Mouse (Mus musculus): ENCODE results near the gene Pgbd5.

DNA sequence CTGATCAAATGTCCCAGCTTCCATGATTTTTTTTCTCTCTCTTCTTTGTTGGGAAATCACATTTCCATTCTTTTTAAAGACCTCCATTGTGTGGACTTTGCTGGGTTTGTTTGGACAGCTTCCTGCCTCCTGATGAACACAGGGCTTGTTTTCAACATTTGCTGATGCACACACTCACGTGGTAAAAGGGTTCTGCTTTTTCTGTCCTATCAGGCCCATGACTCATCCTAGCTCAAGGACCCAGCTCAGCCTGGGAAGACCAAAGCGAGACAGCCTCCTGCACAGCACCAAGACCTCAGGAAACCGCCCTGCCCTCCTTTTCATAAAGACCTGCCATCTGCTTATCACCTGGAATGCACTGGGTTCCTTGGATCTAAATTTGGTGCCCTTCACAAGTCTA is 15.9 kb upstream of the Pgbd5 start:
- TF ChIP-seq CTCF (IDR thresholded peaks at IDR 0.05; ENCODE audit: insufficient read depth, low read depth, low read length) (no peak), POLR2A (IDR thresholded peaks at IDR 0.05; ENCODE audit: insufficient read depth, low read depth, low read length) (no peak)

All from olfactory bulb, adult 2 months (tissue).